ENCODE assay signal across 9 mouse cellular contexts in the genomic region with DNA sequence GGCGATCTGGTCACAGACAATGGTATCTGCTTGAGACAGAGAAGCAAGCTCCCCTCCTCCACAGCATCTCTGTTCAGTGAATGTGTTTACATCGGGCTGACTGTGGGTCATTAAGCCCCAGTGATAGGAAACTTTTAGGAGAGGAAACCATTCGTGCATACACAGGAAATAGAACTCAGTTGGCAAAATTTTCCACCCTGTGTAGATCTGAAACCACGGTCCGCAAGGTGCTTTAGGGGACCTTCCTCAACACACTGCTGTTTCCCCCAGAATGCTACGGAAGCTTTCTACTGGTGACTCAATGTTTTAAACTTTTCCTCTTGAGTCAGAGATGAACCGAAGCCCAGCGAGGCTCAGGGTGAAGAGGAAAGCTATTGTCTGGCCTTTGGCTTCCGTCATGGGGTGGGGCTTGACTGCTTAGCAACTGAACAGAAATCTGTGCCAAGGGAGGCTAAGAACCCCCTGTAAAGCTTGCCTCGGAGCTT. TPM values are rescaled to one million over a fixed set of nuclear protein-coding genes. Genes with fewer than 3 reads are reported as not detected.
A peak's percentile ranks its signal among the peaks of the same experiment; 100 is the strongest.
DNase-seq lines count a peak whose midpoint lies in the region; ATAC-seq lines count a peak whose summit lies in the region.
"Had no signal": no experiment of that assay in that cellular context is flagged by ENCODE, and none has a peak within 500 bp of the region (broad histone marks: within the 10 kb centered on the region; RNA-seq: fewer than 3 reads in every experiment).

No protein-coding gene starts in this region.

- H3K4me1 ChIP-seq in hindbrain, embryonic 15.5 days (replicated peaks), result peaks cover 58% of the 10 kb centered on the region
- H3K4me1 ChIP-seq in lung, embryonic 15.5 days, result peaks cover 38% of the 10 kb centered on the region

- no peaks in the 10 kb centered on the region for H3K36me3 ChIP-seq in hindbrain, embryonic 15.5 days
- no peaks in the 10 kb centered on the region for H3K36me3 ChIP-seq in lung, embryonic 15.5 days
- H3K36me3 ChIP-seq in splenic B cell, adult 2 months (ENCODE audit: control insufficient read depth, insufficient read depth, low read length, poor library complexity, severe bottlenecking), result no peaks in the 10 kb centered on the region
- H3K36me3 ChIP-seq: embryonic facial prominence, embryonic 15.5 days; midbrain, embryonic 12.5 days had no signal

- no peaks in the 10 kb centered on the region for H3K9me3 ChIP-seq in hindbrain, embryonic 15.5 days
- H3K9me3 ChIP-seq in lung, embryonic 15.5 days, result no peaks in the 10 kb centered on the region
- H3K9me3 ChIP-seq: embryonic facial prominence, embryonic 15.5 days; midbrain, embryonic 12.5 days had no signal

- H3K4me3 ChIP-seq in hindbrain, embryonic 15.5 days, result no peak overlapping the region
- H3K4me3 ChIP-seq in lung, embryonic 15.5 days, result no peak overlapping the region
- H3K4me3 ChIP-seq: embryonic facial prominence, embryonic 15.5 days; midbrain, embryonic 12.5 days had no signal

- peak overlapping the region; percentile 2; the same call in 1 of the 2 replicates for H3K4me2 ChIP-seq in hindbrain, embryonic 15.5 days
- peak overlapping the region; percentile 18; the same call in 1 of the 2 replicates for H3K4me2 ChIP-seq in lung, embryonic 15.5 days
- H3K4me2 ChIP-seq: embryonic facial prominence, embryonic 15.5 days; midbrain, embryonic 12.5 days had no signal

- DNase-seq in right cerebral cortex, postnatal 36 days (ENCODE audit: low spot score in 2 of 2), result peak; percentile 12 to 26
- DNase-seq in right cerebral cortex, postnatal 25 days, result no peak
- DNase-seq in adrenal gland, adult 8-10 months, result peak; percentile 5
- peak; percentile 38 for DNase-seq in gastrocnemius, postnatal 10 days
- peak; percentile 76 for DNase-seq in splenic B cell, adult 2 months (ENCODE audit: low read depth, low spot score)

- H3K27me3 ChIP-seq in hindbrain, embryonic 15.5 days, result no peaks in the 10 kb centered on the region
- no peaks in the 10 kb centered on the region for H3K27me3 ChIP-seq in lung, embryonic 15.5 days
- H3K27me3 ChIP-seq in splenic B cell, adult 2 months (ENCODE audit: control insufficient read depth, insufficient read depth, low read length, poor library complexity, severe bottlenecking), result no peaks in the 10 kb centered on the region
- H3K27me3 ChIP-seq: embryonic facial prominence, embryonic 15.5 days had no signal

- no peak overlapping the region for H3K9ac ChIP-seq in hindbrain, embryonic 15.5 days
- H3K9ac ChIP-seq in lung, embryonic 15.5 days, result no peak overlapping the region
- H3K9ac ChIP-seq: embryonic facial prominence, embryonic 15.5 days; midbrain, embryonic 12.5 days had no signal

- WGBS in hindbrain, embryonic 15.5 days, result 30% methylated on average over 10 of the region's 10 CpGs
- 31% methylated on average over 10 of the region's 10 CpGs for WGBS in lung, embryonic 15.5 days

- no peak for ATAC-seq in hindbrain, embryonic 15.5 days (ENCODE audit: low FRiP score, low read depth)
- ATAC-seq in lung, embryonic 15.5 days (ENCODE audit: borderline replicate concordance, extremely low read depth, low FRiP score, low TSS enrichment), result no peak

- peak overlapping the region; percentile 23 for H3K27ac ChIP-seq in hindbrain, embryonic 15.5 days (replicated peaks)
- H3K27ac ChIP-seq in lung, embryonic 15.5 days, result peak overlapping the region; percentile 50
- H3K27ac ChIP-seq: embryonic facial prominence, embryonic 15.5 days; midbrain, embryonic 12.5 days had no signal

RNA-seq across cellular contexts. Expression of gene Wdr95, which starts 2.0 kb away (rescaled TPM):
- total RNA-seq in adrenal gland, adult 8-10 months (2022), result under 1 TPM in 1 of 4 experiments, not detected in 3; 0.11 TPM
- total RNA-seq in gastrocnemius, postnatal 10 days (2021), result under 1 TPM in 1 of 2 experiments, not detected in 1; 0.14 TPM
- 0.13 and 0.43 TPM in 2 replicates for polyA plus RNA-seq in hindbrain, embryonic 15.5 days (2015; fragmentation: Nextera tagmentation; extraction: Ambion mirVana)
- 0.08 and 0.26 TPM in 2 replicates for polyA plus RNA-seq in lung, embryonic 15.5 days (2015; fragmentation: Nextera tagmentation; extraction: Ambion mirVana)
